Mouse (Mus musculus) ES-Bruce4 (cell line): Measurements from ENCODE around the gene Ddc.

ENCODE experiments used
- CTCF ChIP-seq: IDR thresholded peaks from one replicate; pipeline ENCODE4 v1.8.1; 2011; ENCODE audit warnings: low read depth, low read length
- EP300 ChIP-seq: IDR thresholded peaks from 2 replicates; pipeline ENCODE4 v1.6.1; 2011; ENCODE audit warnings: low read depth, low read length; ENCODE audit not compliant: insufficient read depth

- no peak for TF ChIP-seq CTCF
- TF ChIP-seq EP300 = no peak
Measured at GRCm38 (mm10) chr11:11819206-11819605, 78.7 kb downstream of the Ddc start.
